Mouse (Mus musculus): Measurements from ENCODE around the gene Dusp5.
"Not testable (repeated sequence)": the region's sequence is repeated elsewhere in the genome, so short reads cannot be mapped to it uniquely, and the experiment has no call there.

- not testable (repeated sequence) for TF ChIP-seq CTCF (IDR thresholded peaks at IDR 0.05; ENCODE audit: borderline replicate concordance, control insufficient read depth, extremely low read depth, insufficient read depth, low read length, poor library complexity); POLR2A (IDR thresholded peaks at IDR 0.05; ENCODE audit: control insufficient read depth, extremely low read depth, insufficient read depth, low read length, poor library complexity)
These were observed 60.1 kb downstream of the Dusp5 start, which contains the start of gene Nutf2-ps1 for GRCm38 (mm10) chr19:53588968-53589367.

Measured in thymus, adult 2 months (tissue).